Mouse (Mus musculus) monocyte, adult 5-6 weeks (primary cell): ENCODE results near the gene Mxd1. TPM values are rescaled to one million over a fixed set of nuclear protein-coding genes. Genes with fewer than 3 reads are reported as not detected.

Experiments
- ATAC-seq: fragments of 153-309, 156-312 bp; replicated peaks from 2 replicates; pipeline ENCODE4 v1.8.0; 2017; ENCODE audit warnings: mild to moderate bottlenecking; ENCODE audit not compliant: low TSS enrichment, insufficient number of reproducible peaks, severe bottlenecking, poor library complexity, low FRiP score
- total RNA-seq: library from RNA; stranded (forward); fragments of 200-1000, 200-491, 200-594 nt; gene quantifications from 3 replicates; pipeline ENCODE4 v1.2.3, GENCODE M21; 2017

The Mxd1 gene
- total RNA-seq, 1 experiment from 2014 or later, result 87.4 TPM

DNA sequence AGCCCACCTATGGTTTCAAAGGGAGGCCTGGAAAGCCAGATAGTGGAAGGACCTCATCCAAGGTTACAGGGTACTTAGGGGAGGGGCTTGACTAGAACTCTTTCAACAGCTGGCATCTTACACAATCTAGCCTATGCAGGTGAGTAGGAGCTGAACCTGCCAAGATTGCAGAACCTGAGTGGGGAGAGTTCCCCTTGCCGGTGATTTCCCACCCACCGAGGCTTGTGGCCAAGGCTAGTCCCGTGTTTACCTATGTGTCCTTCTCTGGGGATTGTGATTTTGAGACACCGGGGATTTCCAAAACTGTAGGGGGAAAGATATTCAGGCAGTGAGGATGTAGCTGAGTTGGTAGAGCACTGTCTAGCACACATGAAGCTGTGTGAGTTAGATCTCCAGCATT lies 53.7 kb downstream of the Mxd1 start:
- ATAC-seq, result no peak

GRCm38 (mm10) chr6:86610714-86611113 lies 58.2 kb downstream of the Mxd1 start:
- no peak for ATAC-seq

- ATAC-seq, result peak; percentile 60
Observed at GRCm38 (mm10) chr6:86609235-86609634, 59.7 kb downstream of the Mxd1 start.

DNA sequence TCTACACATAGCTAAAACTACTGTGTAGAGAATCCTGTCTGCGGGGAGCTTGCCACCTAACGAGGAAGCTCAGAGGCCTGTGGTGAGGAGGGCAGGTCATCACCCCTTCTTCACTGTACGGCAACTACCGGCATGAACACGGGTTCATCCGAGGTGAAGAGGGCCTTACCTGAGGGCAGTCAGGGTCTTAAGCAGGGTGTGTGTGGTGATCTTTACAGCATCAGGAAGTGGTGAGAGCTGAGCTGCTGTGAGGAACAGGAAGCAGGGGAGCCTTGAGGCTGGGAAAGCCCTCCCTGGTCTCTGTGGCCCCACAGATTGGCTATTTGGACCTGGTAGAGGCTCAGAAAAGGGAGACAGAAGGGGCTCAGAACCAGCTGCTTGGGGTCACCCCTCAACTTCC lies 61.5 kb downstream of the Mxd1 start:
- peak; percentile 65 for ATAC-seq

DNA sequence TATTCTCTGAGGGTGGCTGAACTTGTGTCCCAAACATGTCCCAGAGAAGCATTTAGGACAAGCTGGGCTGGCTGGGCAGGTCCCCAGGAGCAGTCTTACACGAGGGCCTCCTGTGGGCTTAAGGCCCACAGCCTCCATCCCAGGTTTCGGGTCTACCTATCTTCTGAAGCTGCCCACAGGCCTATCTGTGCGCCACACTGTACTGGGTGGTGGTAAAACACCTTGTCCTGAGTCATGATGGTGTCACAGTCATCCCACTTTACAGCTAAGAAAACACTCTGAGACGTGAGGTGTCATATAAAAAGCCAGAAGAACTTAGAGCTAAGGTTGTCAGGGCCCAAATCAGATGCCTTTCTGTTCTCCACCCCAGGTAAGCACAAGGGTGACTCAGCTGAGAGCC lies 62.7 kb downstream of the Mxd1 start:
- ATAC-seq, result no peak

- ATAC-seq, result no peak
Observed at GRCm38 (mm10) chr6:86605260-86605659, 63.7 kb downstream of the Mxd1 start.

- peak; percentile 48 for ATAC-seq
Observed at GRCm38 (mm10) chr6:86599951-86600414, 69.0 kb downstream of the Mxd1 start.

- ATAC-seq, result peak; percentile 68; the same call in 1 of the 2 replicates
Observed at GRCm38 (mm10) chr6:86599197-86599596, 69.8 kb downstream of the Mxd1 start.

GRCm38 (mm10) chr6:86598742-86599193 lies 70.2 kb downstream of the Mxd1 start:
- no peak for ATAC-seq

Other genes starting within 250 kb of the Mxd1 start
- 2.7 to 6.8 TPM in 2 of 3 replicates, not detected in the other for gene Gm44790, start 242.5 kb downstream of the Mxd1 start, total RNA-seq
- gene C87436, start 230.8 kb downstream of the Mxd1 start, total RNA-seq, result 43.0 to 51.5 TPM (median 49.7 TPM) in 3 replicates
- gene Pcbp1, start 142.8 kb downstream of the Mxd1 start, total RNA-seq, result 36.4 to 57.1 TPM (median 52.3 TPM) in 3 replicates
- 0.29 to 0.96 TPM in 2 of 3 replicates, not detected in the other for gene Asprv1, start 41.0 kb downstream of the Mxd1 start, total RNA-seq
- 67.2 to 70.2 TPM (median 68.0 TPM) in 3 replicates for gene Snrnp27, start 15.4 kb upstream of the Mxd1 start, total RNA-seq
- 17.5 to 27.5 TPM (median 18.8 TPM) in 3 replicates for gene Gmcl1, start 64.2 kb upstream of the Mxd1 start, total RNA-seq
- 28.8 to 34.7 TPM (median 33.1 TPM) in 3 replicates for gene Anxa4, start 124.4 kb upstream of the Mxd1 start, total RNA-seq
- gene Aak1, start 180.4 kb upstream of the Mxd1 start, total RNA-seq, result 9.6 to 28.7 TPM (median 14.5 TPM) in 3 replicates